Mouse (Mus musculus) liver, embryonic 16.5 days (tissue): ENCODE data around the gene Golph3l. TPM values are rescaled to one million over a fixed set of nuclear protein-coding genes. Genes with fewer than 3 reads are reported as not detected.
A peak's percentile ranks its signal among the peaks of the same experiment; 100 is the strongest.

Source experiments
- ATAC-seq: fragments of 200-750 bp; cut with Nextera tagmentation; 2 replicates; pipeline ENCODE4 v1.8.0; 2017; ENCODE audit warnings: low read depth, mild to moderate bottlenecking, moderate number of reproducible peaks, moderate library complexity
- H3K27ac ChIP-seq: fragments of 300-500 bp; sonication (generic); 2 replicates; pipeline ENCODE4 v1.5.1; 2014; ENCODE audit warnings: mild to moderate bottlenecking, low read length
- H3K27me3 ChIP-seq: fragments of 300-500 bp; sonication (generic); 2 replicates; pipeline ENCODE4 v1.6.1; 2014; ENCODE audit warnings: low read depth, low read length, mixed read lengths; ENCODE audit not compliant: control insufficient read depth, insufficient read depth
- H3K36me3 ChIP-seq: fragments of 300-500 bp; sonication (generic); 2 replicates; pipeline ENCODE4 v1.6.1; 2014; ENCODE audit warnings: mild to moderate bottlenecking; ENCODE audit not compliant: control insufficient read depth, insufficient read depth
- H3K4me1 ChIP-seq: fragments of 300-500 bp; sonication (generic); 2 replicates; pipeline ENCODE4 v1.6.1; 2014; ENCODE audit warnings: low read depth, low read length, mixed read lengths; ENCODE audit not compliant: control insufficient read depth
- H3K4me2 ChIP-seq: fragments of 300-500 bp; sonication (generic); 2 replicates; pipeline ENCODE4 v1.6.1; 2014; ENCODE audit warnings: low read depth, low read length, mixed read lengths
- H3K4me3 ChIP-seq: fragments of 300-500 bp; sonication (generic); 2 replicates; pipeline ENCODE4 v1.5.1; 2014; ENCODE audit warnings: low read depth, mild to moderate bottlenecking, low read length
- H3K9ac ChIP-seq: fragments of 300-500 bp; sonication (generic); 2 replicates; pipeline ENCODE4 v1.6.1; 2014; ENCODE audit warnings: low read depth, low read length
- H3K9me3 ChIP-seq: fragments of 300-500 bp; sonication (generic); replicated peaks from 2 replicates; pipeline ENCODE4 v1.6.1; 2016; ENCODE audit warnings: low read length; ENCODE audit not compliant: control insufficient read depth
- WGBS: fragments of 180-500 bp; shearing (Covaris S2); extraction: QIAGEN DNeasy Blood & Tissue Kit; methylation state at CpG from one replicate; pipeline ENCODE4 v1.1.7; 2014; ENCODE audit not compliant: insufficient replicate concordance; 5-methylcytosine and 5-hydroxymethylcytosine counted together
- polyA plus RNA-seq: library from polyadenylated mRNA; unstranded; fragments of >200 nt; fragmentation: Nextera tagmentation; extraction: Ambion mirVana; gene quantifications from 2 replicates; pipeline ENCODE4 v1.2.1, GENCODE M21; 2015

Golph3l gene
- polyA plus RNA-seq, 1 experiment from 2014 or later = 33.2 TPM

DNA sequence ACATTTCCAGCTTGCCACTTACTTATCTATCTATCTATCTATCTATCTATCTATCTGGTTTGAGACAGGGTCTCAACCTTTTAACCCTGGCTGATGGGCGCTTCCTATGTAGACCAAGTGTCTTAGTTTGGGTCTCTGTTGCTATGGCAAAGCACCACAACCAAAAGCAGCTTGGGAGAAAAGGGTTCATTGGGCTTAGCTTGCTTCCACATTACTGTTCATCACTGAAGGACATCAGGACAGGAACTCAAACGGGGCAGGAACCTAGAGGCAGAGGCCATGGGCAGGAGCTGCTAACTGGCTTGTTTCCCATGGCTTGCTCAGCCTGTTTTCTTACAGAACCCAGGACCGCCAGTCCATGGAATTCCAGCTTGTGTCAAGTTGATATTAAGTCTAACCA, 68.4 kb downstream of the Golph3l start:
- Histone ChIP-seq H3K27ac (peak overlapping the region; percentile 97; the same call in 1 of the 2 replicates), H3K9me3 (no peaks in the 10 kb centered on the region), H3K9ac (no peak overlapping the region), H3K36me3 (peaks cover 12% of the 10 kb centered on the region), H3K4me1 (peaks cover 39% of the 10 kb centered on the region), H3K27me3 (no peaks in the 10 kb centered on the region), H3K4me2 (no peak overlapping the region), H3K4me3 (no peak overlapping the region)
- 67% methylated on average over 3 of the region's 3 CpGs for WGBS
- ATAC-seq = no peak

DNA sequence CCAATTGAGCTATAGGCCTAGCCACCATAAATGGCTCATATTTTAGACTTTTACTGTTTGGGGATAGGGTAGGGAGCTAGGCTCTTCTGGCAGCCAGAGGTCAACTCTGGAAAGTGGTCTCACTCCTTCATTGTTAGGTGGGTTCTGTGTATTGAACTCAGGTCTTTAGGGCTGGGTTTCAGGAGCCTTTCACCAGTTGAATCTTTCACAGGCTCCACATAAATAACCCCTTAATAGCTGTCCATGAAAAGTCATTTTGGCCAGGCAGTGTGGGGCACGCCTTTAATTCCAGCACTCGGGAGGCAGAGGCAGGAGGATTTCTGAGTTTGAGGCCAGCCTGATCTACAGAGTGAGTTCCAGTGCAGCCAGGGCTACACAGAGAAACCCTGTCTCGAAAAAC, 69.0 kb downstream of the Golph3l start:
- Histone ChIP-seq H3K9me3 (no peaks in the 10 kb centered on the region), H3K4me2 (peak overlapping the region; percentile 82), H3K9ac (peak overlapping the region; percentile 99), H3K27me3 (no peaks in the 10 kb centered on the region), H3K4me3 (peak overlapping the region; percentile 99), H3K36me3 (peaks cover 16% of the 10 kb centered on the region), H3K27ac (peak overlapping the region; percentile 97), H3K4me1 (peaks cover 39% of the 10 kb centered on the region)
- no peak for ATAC-seq
- 67% methylated on average over 3 of the region's 3 CpGs for WGBS

DNA sequence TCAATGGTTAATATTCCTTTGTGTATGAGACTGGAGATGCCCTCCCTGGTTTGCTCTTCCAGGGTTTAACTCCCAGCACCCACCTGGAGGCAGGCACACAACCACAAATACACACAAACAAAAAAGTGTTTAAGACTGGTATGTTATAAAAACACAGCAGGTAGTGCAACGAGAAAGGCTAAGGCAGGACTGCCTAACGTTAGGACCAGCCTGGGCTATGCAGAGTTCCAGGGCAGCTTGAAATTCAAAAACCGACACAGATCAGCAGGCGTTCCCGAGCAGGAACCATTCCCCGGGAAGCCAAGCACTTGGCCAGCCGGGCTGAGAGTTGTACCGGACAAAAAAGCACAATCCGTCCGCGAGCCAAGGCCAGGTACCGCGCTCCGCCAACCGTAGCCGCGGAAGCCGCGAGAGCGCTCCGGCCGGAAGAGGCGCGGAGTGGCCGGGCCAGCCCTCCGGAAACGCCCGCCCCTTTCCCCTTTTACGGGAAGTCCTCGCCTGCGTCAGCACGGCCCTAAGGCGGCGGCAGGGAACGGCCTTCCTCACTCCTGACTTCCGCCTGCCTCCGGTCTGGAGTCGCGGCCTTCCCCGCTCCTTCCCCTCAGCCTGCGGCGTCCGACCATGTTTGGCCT, 69.6 kb downstream of the Golph3l start, which contains the start of gene Mcl1:
Gene Mcl1, plus strand, starts transcription at position 553 of the 632 bp plus-strand sequence.
- WGBS = 0% methylated on average over 43 of the region's 43 CpGs
- no peaks in the 10 kb centered on the region for H3K9me3 ChIP-seq
- no peaks in the 10 kb centered on the region for H3K27me3 ChIP-seq
- peak within 1 kb of the TSS; percentile 99 for H3K9ac ChIP-seq
- peak within 1 kb of the TSS; percentile 83 for H3K4me2 ChIP-seq
- H3K4me3 ChIP-seq = peak within 1 kb of the TSS; percentile 99
- H3K36me3 ChIP-seq = peaks cover 21% of the 10 kb centered on the region
- H3K4me1 ChIP-seq = peaks cover 43% of the 10 kb centered on the region
- peak within 1 kb of the TSS; percentile 97 for H3K27ac ChIP-seq
- peak; percentile 93 for ATAC-seq

DNA sequence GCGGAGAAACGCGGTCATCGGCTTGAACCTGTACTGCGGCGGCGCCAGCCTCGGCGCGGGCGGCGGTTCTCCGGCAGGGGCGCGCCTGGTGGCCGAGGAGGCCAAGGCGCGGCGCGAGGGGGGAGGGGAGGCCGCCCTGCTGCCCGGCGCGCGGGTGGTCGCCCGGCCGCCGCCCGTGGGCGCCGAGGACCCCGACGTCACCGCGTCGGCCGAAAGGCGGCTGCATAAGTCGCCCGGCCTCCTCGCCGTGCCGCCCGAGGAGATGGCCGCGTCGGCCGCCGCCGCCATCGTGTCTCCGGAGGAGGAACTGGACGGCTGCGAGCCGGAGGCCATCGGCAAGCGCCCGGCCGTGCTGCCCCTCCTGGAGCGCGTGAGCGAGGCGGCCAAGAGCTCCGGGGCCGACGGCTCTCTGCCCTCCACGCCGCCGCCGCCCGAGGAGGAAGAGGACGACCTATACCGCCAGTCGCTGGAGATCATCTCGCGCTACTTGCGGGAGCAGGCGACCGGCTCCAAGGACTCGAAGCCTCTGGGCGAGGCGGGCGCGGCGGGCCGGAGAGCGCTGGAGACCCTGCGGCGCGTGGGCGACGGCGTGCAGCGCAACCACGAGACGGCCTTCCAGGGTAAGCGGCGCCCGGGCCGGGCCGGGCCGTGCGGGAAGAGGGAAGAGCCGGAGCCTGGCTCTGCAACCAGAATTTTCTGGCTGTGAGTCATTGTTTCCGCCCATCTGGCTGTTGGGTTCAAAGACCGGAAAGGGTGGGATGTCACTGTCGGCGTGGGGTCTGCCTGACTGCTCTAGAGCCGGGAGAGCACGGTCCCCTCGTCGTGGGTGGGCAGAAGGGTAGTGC, 70.4 kb downstream of the Golph3l start:
- H3K4me1 ChIP-seq = peaks cover 48% of the 10 kb centered on the region
- H3K27ac ChIP-seq = peak overlapping the region; percentile 97
- H3K36me3 ChIP-seq = peaks cover 28% of the 10 kb centered on the region
- peak overlapping the region; percentile 99 for H3K9ac ChIP-seq
- ATAC-seq = peak; percentile 25
- peak overlapping the region; percentile 83 for H3K4me2 ChIP-seq
- WGBS = under 1% methylated on average over 93 of the region's 113 CpGs
- H3K9me3 ChIP-seq = no peaks in the 10 kb centered on the region
- H3K27me3 ChIP-seq = no peaks in the 10 kb centered on the region
- H3K4me3 ChIP-seq = peak overlapping the region; percentile 99

GRCm38 (mm10) chr3:95659948-95660347, 71.2 kb downstream of the Golph3l start:
- peaks cover 52% of the 10 kb centered on the region for H3K4me1 ChIP-seq
- ATAC-seq = no peak
- H3K4me3 ChIP-seq = peak overlapping the region; percentile 99
- no peaks in the 10 kb centered on the region for H3K27me3 ChIP-seq
- H3K9me3 ChIP-seq = no peaks in the 10 kb centered on the region
- peak overlapping the region; percentile 99 for H3K9ac ChIP-seq
- peak overlapping the region; percentile 83 for H3K4me2 ChIP-seq
- peak overlapping the region; percentile 97 for H3K27ac ChIP-seq
- under 1% methylated on average over 8 of the region's 8 CpGs for WGBS
- H3K36me3 ChIP-seq = peaks cover 35% of the 10 kb centered on the region

- peak overlapping the region; percentile 99 for H3K9ac ChIP-seq
- H3K36me3 ChIP-seq = peaks cover 35% of the 10 kb centered on the region
- peaks cover 59% of the 10 kb centered on the region for H3K4me1 ChIP-seq
- peak overlapping the region; percentile 83 for H3K4me2 ChIP-seq
- peak overlapping the region; percentile 99 for H3K4me3 ChIP-seq
- H3K27me3 ChIP-seq = no peaks in the 10 kb centered on the region
- 18% methylated on average over 2 of the region's 2 CpGs for WGBS
- peak overlapping the region; percentile 97 for H3K27ac ChIP-seq
- no peaks in the 10 kb centered on the region for H3K9me3 ChIP-seq
- no peak for ATAC-seq
Measured at GRCm38 (mm10) chr3:95660788-95661478, 72.2 kb downstream of the Golph3l start.

- peaks cover 35% of the 10 kb centered on the region for H3K36me3 ChIP-seq
- no peaks in the 10 kb centered on the region for H3K27me3 ChIP-seq
- H3K9me3 ChIP-seq = no peaks in the 10 kb centered on the region
- H3K4me2 ChIP-seq = peak overlapping the region; percentile 83
- H3K4me3 ChIP-seq = peak overlapping the region; percentile 30
- ATAC-seq = no peak
- 0 out of 2 replicates have a peak overlapping the region, but pooled peaks have one; percentile 8 for H3K9ac ChIP-seq
- WGBS = 19% methylated on average over 7 of the region's 7 CpGs
- H3K4me1 ChIP-seq = peaks cover 70% of the 10 kb centered on the region
- H3K27ac ChIP-seq = peak overlapping the region; percentile 56
Measured at GRCm38 (mm10) chr3:95661945-95662715, 73.4 kb downstream of the Golph3l start.

GRCm38 (mm10) chr3:95662724-95663449, 74.2 kb downstream of the Golph3l start:
- peak overlapping the region; percentile 92 for H3K27ac ChIP-seq
- H3K36me3 ChIP-seq = peaks cover 35% of the 10 kb centered on the region
- H3K4me1 ChIP-seq = peaks cover 70% of the 10 kb centered on the region
- WGBS = 67% methylated on average over 7 of the region's 7 CpGs
- no peaks in the 10 kb centered on the region for H3K9me3 ChIP-seq
- no peak overlapping the region for H3K9ac ChIP-seq
- no peak for ATAC-seq
- peak overlapping the region; percentile 30 for H3K4me3 ChIP-seq
- no peaks in the 10 kb centered on the region for H3K27me3 ChIP-seq
- peak overlapping the region; percentile 83 for H3K4me2 ChIP-seq
